Mouse (Mus musculus): ENCODE results near the gene Simc1.

DNA sequence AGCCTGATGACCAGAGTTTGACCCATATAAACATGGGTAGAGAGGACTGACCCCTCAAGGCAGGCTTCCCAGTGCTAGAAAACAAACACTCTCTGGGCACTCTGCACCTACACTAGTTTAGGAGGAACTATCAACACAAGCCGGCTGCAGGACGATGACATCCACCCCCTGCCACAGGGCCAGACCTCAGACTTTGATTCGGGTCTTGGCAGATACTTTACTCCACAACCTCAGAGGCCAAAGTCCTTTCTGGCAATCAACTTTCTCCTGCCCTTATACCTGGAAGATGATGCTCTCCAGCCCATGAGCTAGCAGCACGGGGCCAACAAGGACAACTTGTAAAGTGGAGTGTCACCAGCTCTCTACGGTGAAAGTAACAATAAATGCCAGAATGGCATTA lies 79.3 kb downstream of the Simc1 start:
- TF ChIP-seq CTCF (IDR thresholded peaks at IDR 0.05; ENCODE audit: extremely low read depth, insufficient read length, insufficient replicate concordance, low read depth, low read length) (no peak), POLR2A (IDR thresholded peaks at IDR 0.05; ENCODE audit: low read depth, low read length) (no peak)

Data from small intestine, adult 2 months (tissue).